Mouse (Mus musculus) small intestine, adult 2 months (tissue): ENCODE measurements at regions not wholly inside any gene's neighbourhood (a gene's known extent, or its start where the extent isn't known, plus 50 kb on each side); places are given as distances from the start of the nearest gene placed in this dataset.

ENCODE experiments used
- CTCF ChIP-seq: fragments of 200-500 bp; IDR thresholded peaks from 2 replicates; pipeline ENCODE4 v1.5.1; 2012; ENCODE audit warnings: low read depth, mild to moderate bottlenecking, control low read depth, inconsistent platforms, low read length, moderate library complexity, mixed read lengths; ENCODE audit not compliant: insufficient replicate concordance, insufficient read length; ENCODE audit errors: extremely low read depth
- POLR2A ChIP-seq: fragments of 200-500 bp; IDR thresholded peaks from 2 replicates; pipeline ENCODE4 v1.6.1; 2012; ENCODE audit warnings: low read depth, mild to moderate bottlenecking, control low read depth, inconsistent platforms, low read length, moderate library complexity

DNA sequence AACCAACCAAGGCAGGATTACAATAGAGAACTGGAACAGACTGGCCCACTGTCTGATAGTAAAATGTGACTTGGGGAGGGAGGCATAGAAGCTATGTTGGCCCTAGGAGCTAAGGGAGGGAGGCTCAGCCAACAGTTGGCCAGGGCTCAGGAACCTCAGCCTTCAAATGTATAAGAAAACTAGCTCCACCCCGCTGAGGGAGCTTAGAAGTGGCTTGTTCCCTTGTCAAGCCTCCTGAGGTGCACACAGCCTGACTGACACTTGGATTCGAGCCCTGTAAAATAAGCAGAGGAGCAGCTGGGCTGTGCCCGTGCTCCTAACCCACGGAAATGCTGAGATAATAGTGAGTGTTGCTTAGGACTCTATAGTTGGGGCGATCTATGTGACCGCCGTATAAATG is 144.7 kb downstream of the Fam43a start:
- no peak for TF ChIP-seq CTCF
- TF ChIP-seq POLR2A: no peak
